Mouse (Mus musculus): ENCODE data around the gene Ogfrl1. TPM values are rescaled to one million over a fixed set of nuclear protein-coding genes. Genes with fewer than 3 reads are reported as not detected.
A peak's percentile ranks its signal among the peaks of the same experiment; 100 is the strongest.

The Ogfrl1 gene
- polyA plus RNA-seq, 1 experiment, result 71.0 TPM

DNA sequence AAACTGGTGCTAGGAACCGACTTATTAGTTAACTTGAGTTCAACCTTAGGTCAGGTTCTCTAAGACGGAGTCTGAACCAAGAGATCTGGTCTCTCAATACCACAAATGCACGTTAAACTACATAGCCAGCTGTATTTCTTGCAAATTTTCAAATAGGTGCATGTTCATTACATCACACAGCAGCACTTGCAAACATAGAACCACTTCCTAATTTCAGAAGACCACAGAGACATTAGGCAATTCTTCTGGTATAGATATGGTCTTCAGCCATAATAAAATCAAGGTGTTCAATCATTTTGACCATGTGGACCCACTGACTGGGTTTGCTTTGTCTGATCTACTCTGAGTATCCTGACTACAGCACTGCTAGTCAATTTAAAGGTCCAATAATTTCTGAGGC lies 51.9 kb downstream of the Ogfrl1 start:
- Histone ChIP-seq H3K4me1 (ENCODE audit: control insufficient read depth, insufficient read depth, low read length) (no peaks in the 10 kb centered on the region), H3K4me3 (replicated peaks; ENCODE audit: insufficient read depth, low read depth, low read length) (no peak overlapping the region), H3K27ac (ENCODE audit: insufficient read depth, low read length) (no peak overlapping the region), H3K27me3 (ENCODE audit: control insufficient read depth, insufficient read depth, low read length) (no peaks in the 10 kb centered on the region)
- TF ChIP-seq CTCF (IDR thresholded peaks at IDR 0.05; ENCODE audit: borderline replicate concordance, insufficient read depth, low read depth, low read length) (no peak), POLR2A (IDR thresholded peaks at IDR 0.05; ENCODE audit: borderline replicate concordance, insufficient read depth, low read length) (no peak)
- WGBS, result 86% methylated on average over 3 of the region's 3 CpGs
- DNase-seq, result no peak

DNA sequence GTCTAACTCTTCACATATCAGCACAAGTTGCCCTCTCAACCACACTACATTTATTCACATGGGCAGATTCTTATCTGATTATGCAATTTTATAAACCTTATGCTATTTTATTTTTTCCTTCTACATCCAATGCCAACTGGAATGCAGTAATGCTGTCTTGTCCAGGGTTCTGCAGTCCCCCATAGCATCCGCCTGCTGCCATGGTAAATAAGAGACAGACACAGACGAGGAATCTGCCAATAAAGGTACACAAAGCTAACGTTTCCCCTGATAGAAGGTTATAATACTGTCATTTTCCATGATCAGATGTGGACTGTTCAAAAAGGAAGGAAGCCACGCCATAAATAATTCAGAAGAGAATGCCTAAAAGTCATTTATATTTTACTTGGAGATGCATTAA lies 54.7 kb downstream of the Ogfrl1 start:
- H3K27ac ChIP-seq (ENCODE audit: insufficient read depth, low read length), result no peak overlapping the region

DNA sequence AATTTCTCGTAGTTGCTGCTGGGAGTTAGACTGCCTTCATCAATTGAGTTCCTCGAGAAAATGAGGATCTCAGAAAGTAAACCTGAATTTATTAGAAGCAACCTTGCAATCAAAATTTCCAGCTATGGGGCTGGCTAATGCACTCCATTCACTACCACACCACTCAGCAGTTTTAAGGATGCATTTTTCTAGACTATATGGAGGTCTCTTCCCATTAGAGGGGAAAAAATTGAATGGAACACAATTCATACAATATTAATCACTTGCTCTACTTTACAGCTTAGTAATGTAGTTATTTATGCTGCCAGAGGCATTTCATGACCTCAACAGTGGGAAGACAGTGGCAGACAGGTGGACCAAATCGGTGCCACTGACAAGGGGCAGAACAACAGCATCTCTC lies 55.3 kb downstream of the Ogfrl1 start:
- no peak for DNase-seq
- no peak for TF ChIP-seq POLR2A (IDR thresholded peaks at IDR 0.05; ENCODE audit: borderline replicate concordance, insufficient read depth, low read length)
- no peak for TF ChIP-seq CTCF (IDR thresholded peaks at IDR 0.05; ENCODE audit: borderline replicate concordance, insufficient read depth, low read depth, low read length)
- Histone ChIP-seq H3K4me1 (ENCODE audit: control insufficient read depth, insufficient read depth, low read length) (no peaks in the 10 kb centered on the region), H3K27ac (ENCODE audit: insufficient read depth, low read length) (no peak overlapping the region), H3K27me3 (ENCODE audit: control insufficient read depth, insufficient read depth, low read length) (no peaks in the 10 kb centered on the region), H3K4me3 (replicated peaks; ENCODE audit: insufficient read depth, low read depth, low read length) (no peak overlapping the region)
- 79% methylated on average over 3 of the region's 3 CpGs for WGBS

More for the DNA sequence above, 54.7 kb downstream of the Ogfrl1 start:
- TF ChIP-seq POLR2A (IDR thresholded peaks at IDR 0.05; ENCODE audit: borderline replicate concordance, insufficient read depth, low read length), result no peak
- no peak for TF ChIP-seq CTCF (IDR thresholded peaks at IDR 0.05; ENCODE audit: borderline replicate concordance, insufficient read depth, low read depth, low read length)
- no peak for DNase-seq
- WGBS, result 64% methylated on average over 4 of the region's 4 CpGs
- no peaks in the 10 kb centered on the region for H3K27me3 ChIP-seq (ENCODE audit: control insufficient read depth, insufficient read depth, low read length)
- H3K4me3 ChIP-seq (replicated peaks; ENCODE audit: insufficient read depth, low read depth, low read length), result no peak overlapping the region
- H3K4me1 ChIP-seq (ENCODE audit: control insufficient read depth, insufficient read depth, low read length), result no peaks in the 10 kb centered on the region

DNA sequence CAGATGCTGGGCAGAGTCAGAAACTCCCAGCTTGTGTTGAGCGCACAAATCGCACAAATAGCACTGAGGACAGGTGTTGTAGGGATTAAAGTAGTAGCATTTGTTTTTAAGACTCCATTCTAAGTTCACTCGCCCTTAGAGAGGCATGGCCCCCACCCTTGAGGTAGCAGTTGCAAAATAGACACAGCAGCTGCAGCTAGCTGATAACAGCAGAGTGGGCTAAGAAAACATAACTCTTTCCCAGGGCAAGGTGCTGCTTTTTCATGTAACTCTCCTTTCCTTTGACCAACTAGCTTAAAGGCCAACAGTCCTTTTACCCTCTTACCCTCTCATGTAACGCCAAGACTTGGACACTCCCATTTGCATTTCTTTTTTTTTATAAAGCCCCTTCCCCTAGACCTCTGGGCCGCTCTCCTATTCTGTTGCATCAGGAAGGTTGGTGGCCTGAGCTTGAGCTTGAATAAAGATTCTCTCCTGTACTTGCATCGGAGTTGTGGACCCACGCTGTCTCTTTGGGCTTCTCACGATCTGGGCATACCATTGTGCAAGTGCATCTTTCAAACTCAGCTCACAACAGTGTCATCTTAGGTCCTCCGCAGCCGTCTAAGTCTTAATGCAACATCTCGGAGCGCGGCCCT lies 61.7 kb downstream of the Ogfrl1 start:
- no peak for DNase-seq
- WGBS, result 93% methylated on average over 13 of the region's 13 CpGs
- Histone ChIP-seq H3K27ac (ENCODE audit: insufficient read depth, low read length) (no peak overlapping the region), H3K27me3 (ENCODE audit: control insufficient read depth, insufficient read depth, low read length) (no peaks in the 10 kb centered on the region), H3K4me3 (replicated peaks; ENCODE audit: insufficient read depth, low read depth, low read length) (no peak overlapping the region), H3K4me1 (ENCODE audit: control insufficient read depth, insufficient read depth, low read length) (no peaks in the 10 kb centered on the region)
- TF ChIP-seq POLR2A (IDR thresholded peaks at IDR 0.05; ENCODE audit: borderline replicate concordance, insufficient read depth, low read length) (no peak), CTCF (IDR thresholded peaks at IDR 0.05; ENCODE audit: borderline replicate concordance, insufficient read depth, low read depth, low read length) (no peak)

DNA sequence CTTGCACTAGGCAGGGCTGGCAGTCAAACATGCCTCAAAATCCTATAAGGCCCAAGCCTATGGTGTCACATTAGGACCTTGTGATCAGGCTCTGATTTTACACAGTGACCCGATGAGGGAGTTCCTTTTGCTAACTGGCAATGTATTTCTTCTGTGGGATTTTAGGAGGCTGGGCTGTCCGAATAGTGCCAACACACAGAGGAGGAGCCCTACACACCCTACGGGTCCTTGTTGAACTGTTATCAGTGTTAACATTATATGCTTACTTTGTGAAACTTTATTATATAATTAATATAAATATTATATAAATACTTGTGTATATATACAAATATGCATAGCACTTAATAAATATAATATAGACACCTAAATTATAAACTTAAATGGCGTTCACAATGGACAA lies 62.5 kb downstream of the Ogfrl1 start:
- H3K27me3 ChIP-seq (ENCODE audit: control insufficient read depth, insufficient read depth, low read length), result no peaks in the 10 kb centered on the region
- no peak overlapping the region for H3K4me3 ChIP-seq (replicated peaks; ENCODE audit: insufficient read depth, low read depth, low read length)
- H3K27ac ChIP-seq (ENCODE audit: insufficient read depth, low read length), result no peak overlapping the region
- 95% methylated on average over 4 of the region's 4 CpGs for WGBS
- no peaks in the 10 kb centered on the region for H3K4me1 ChIP-seq (ENCODE audit: control insufficient read depth, insufficient read depth, low read length)
- no peak for DNase-seq
- TF ChIP-seq POLR2A (IDR thresholded peaks at IDR 0.05; ENCODE audit: borderline replicate concordance, insufficient read depth, low read length), result no peak

DNA sequence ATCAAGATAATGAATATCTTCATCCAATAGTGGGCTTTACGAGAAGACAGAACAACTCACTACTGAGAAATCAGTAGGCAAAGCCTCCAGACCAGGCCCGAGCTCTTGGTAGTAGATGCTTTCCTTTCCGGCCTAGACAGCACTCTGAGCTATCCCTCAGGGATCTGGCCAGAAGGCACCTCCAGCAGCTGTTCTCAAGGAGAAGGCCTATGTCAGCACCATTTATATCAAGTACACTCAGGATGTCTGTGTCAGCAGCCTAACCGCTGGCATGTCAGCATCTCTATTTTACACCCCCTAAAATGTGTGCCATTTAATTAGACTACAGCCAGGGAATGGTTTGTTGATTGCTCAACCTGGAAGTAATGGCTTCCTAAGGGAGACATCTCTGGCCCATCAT lies 65.4 kb downstream of the Ogfrl1 start:
- no peaks in the 10 kb centered on the region for H3K4me1 ChIP-seq (ENCODE audit: control insufficient read depth, insufficient read depth, low read length)
- DNase-seq, result no peak
- 84% methylated on average over 4 of the region's 4 CpGs for WGBS
- no peaks in the 10 kb centered on the region for H3K27me3 ChIP-seq (ENCODE audit: control insufficient read depth, insufficient read depth, low read length)
- no peak overlapping the region for H3K4me3 ChIP-seq (replicated peaks; ENCODE audit: insufficient read depth, low read depth, low read length)
- no peak overlapping the region for H3K27ac ChIP-seq (ENCODE audit: insufficient read depth, low read length)
- TF ChIP-seq CTCF (IDR thresholded peaks at IDR 0.05; ENCODE audit: borderline replicate concordance, insufficient read depth, low read depth, low read length) (no peak), POLR2A (IDR thresholded peaks at IDR 0.05; ENCODE audit: borderline replicate concordance, insufficient read depth, low read length) (no peak)

DNA sequence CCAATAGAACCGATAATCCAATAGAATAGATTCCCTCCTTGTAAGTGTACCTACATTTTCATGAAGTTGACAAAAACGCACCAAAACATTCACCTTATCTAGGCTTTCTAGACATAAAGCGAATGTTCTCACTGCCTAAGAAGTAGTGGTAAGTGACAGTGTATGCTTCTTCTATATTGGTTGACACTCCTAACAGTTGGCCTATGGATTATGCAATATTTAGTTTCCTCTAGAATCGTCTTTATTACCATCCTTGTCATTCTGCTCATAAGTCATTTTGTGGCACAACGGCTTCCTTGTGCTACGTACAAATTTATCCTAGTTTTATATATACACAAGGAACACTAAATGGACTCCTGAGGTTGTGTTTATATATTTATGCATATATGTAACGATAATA lies 72.4 kb downstream of the Ogfrl1 start:
- Histone ChIP-seq H3K27me3 (ENCODE audit: control insufficient read depth, insufficient read depth, low read length) (no peaks in the 10 kb centered on the region), H3K4me1 (ENCODE audit: control insufficient read depth, insufficient read depth, low read length) (no peaks in the 10 kb centered on the region), H3K4me3 (replicated peaks; ENCODE audit: insufficient read depth, low read depth, low read length) (no peak overlapping the region), H3K27ac (ENCODE audit: insufficient read depth, low read length) (no peak overlapping the region)
- 96% methylated on average over 7 of the region's 7 CpGs for WGBS
- DNase-seq, result no peak
- no peak for TF ChIP-seq POLR2A (IDR thresholded peaks at IDR 0.05; ENCODE audit: borderline replicate concordance, insufficient read depth, low read length)
- TF ChIP-seq CTCF (IDR thresholded peaks at IDR 0.05; ENCODE audit: borderline replicate concordance, insufficient read depth, low read depth, low read length), result no peak

DNA sequence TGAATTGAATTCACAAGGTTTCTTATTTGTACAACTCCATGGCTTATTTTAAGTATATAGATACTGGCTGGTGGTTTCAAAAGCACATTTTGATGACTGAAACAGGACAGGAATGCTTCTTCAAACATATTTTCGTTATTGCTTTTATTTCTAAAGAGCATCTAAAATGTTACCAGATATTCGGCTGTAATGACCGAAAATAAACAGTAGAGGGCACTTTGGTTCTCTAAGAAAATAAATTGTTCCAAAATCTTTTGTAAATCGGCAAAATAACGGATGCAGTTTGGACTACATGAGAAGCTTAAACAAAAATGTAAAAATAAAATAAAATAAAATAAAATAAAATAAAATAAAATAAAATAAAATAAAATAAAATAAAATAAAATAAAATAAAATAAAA lies 73.3 kb downstream of the Ogfrl1 start:
- Histone ChIP-seq H3K4me1 (ENCODE audit: control insufficient read depth, insufficient read depth, low read length) (no peaks in the 10 kb centered on the region), H3K4me3 (replicated peaks; ENCODE audit: insufficient read depth, low read depth, low read length) (no peak overlapping the region), H3K27ac (ENCODE audit: insufficient read depth, low read length) (no peak overlapping the region), H3K27me3 (ENCODE audit: control insufficient read depth, insufficient read depth, low read length) (no peaks in the 10 kb centered on the region)
- TF ChIP-seq CTCF (IDR thresholded peaks at IDR 0.05; ENCODE audit: borderline replicate concordance, insufficient read depth, low read depth, low read length) (peak; percentile 26; the same call in 1 of the 2 replicates), POLR2A (IDR thresholded peaks at IDR 0.05; ENCODE audit: borderline replicate concordance, insufficient read depth, low read length) (no peak)
- 4% methylated on average over 5 of the region's 5 CpGs for WGBS
- DNase-seq, result peak in 1 of 2 experiments; percentile 42

Measured in cerebellum, adult 2 months (tissue).